Mouse (Mus musculus) ES-Bruce4 (cell line): ENCODE results near the gene Crct1. TPM values are rescaled to one million over a fixed set of nuclear protein-coding genes. Genes with fewer than 3 reads are reported as not detected.

Source experiments
- H3K27ac ChIP-seq: 2 replicates; pipeline ENCODE4 v1.5.1; 2012; ENCODE audit warnings: low read length, inconsistent platforms; ENCODE audit not compliant: insufficient read depth
- H3K27me3 ChIP-seq: 2 replicates; pipeline ENCODE4 v1.6.1; 2012; ENCODE audit warnings: mild to moderate bottlenecking, low read length, inconsistent platforms; ENCODE audit not compliant: control insufficient read depth, poor library complexity, insufficient read depth, severe bottlenecking
- H3K36me3 ChIP-seq: 2 replicates; pipeline ENCODE4 v1.6.1; 2012; ENCODE audit warnings: inconsistent platforms, mild to moderate bottlenecking, low read length, moderate library complexity; ENCODE audit not compliant: control insufficient read depth, poor library complexity, insufficient read depth, severe bottlenecking
- H3K4me1 ChIP-seq: one replicate; pipeline ENCODE4 v1.8.1; 2011; ENCODE audit warnings: low read length; ENCODE audit not compliant: control insufficient read depth, insufficient read depth
- H3K4me3 ChIP-seq: 2 replicates; pipeline ENCODE4 v1.5.1; 2011; ENCODE audit warnings: low read depth, mild to moderate bottlenecking, low read length
- H3K9ac ChIP-seq: 2 replicates; pipeline ENCODE4 v1.6.1; 2012; ENCODE audit warnings: low read depth, mild to moderate bottlenecking, inconsistent platforms; ENCODE audit not compliant: poor library complexity, severe bottlenecking
- H3K9me3 ChIP-seq: replicated peaks from 2 replicates; pipeline ENCODE4 v1.6.1; 2012; ENCODE audit warnings: mild to moderate bottlenecking, low read length, inconsistent platforms; ENCODE audit not compliant: control insufficient read depth, poor library complexity, insufficient read depth, severe bottlenecking
- CTCF ChIP-seq: IDR thresholded peaks from one replicate; pipeline ENCODE4 v1.8.1; 2011; ENCODE audit warnings: low read depth, low read length
- EP300 ChIP-seq: IDR thresholded peaks from 2 replicates; pipeline ENCODE4 v1.6.1; 2011; ENCODE audit warnings: low read depth, low read length; ENCODE audit not compliant: insufficient read depth
- POLR2A ChIP-seq: IDR thresholded peaks from one replicate; pipeline ENCODE4 v1.8.1; 2011; ENCODE audit warnings: low read length; ENCODE audit not compliant: insufficient read depth
- polyA plus RNA-seq: library from polyadenylated mRNA; stranded (reverse); fragments of >200 nt; gene quantifications from 2 replicates; pipeline ENCODE4 v1.2.4, GENCODE M21; 2011; ENCODE audit warnings: low read depth; ENCODE audit not compliant: missing spikeins, insufficient read depth, insufficient read length

Crct1 gene
- polyA plus RNA-seq, 1 experiment: not detected

DNA sequence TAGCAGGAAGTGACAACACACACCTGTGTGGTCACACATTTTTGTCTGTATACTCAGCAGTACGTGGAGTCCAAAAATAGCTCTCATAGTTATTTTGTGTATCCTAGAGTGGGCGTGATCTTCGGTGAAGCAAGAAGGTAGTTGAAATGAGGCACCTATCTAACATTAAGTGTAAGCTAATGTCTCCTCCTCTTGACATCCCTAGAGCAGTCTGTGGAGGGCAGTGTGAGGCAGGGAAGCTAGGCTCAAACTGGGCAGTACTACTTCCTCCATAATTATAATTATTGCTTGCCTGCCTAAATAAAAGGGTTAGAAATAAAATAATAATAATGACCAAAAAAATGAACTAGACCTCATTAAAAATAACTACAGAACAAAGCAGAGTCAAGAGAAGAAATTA, 14.9 kb downstream of the Crct1 start:
- no peak for TF ChIP-seq EP300
- TF ChIP-seq CTCF: no peak
- no peak for TF ChIP-seq POLR2A
- no peaks in the 10 kb centered on the region for H3K9me3 ChIP-seq
- no peak overlapping the region for H3K27ac ChIP-seq
- no peaks in the 10 kb centered on the region for H3K36me3 ChIP-seq
- H3K4me3 ChIP-seq: no peak overlapping the region
- H3K27me3 ChIP-seq: no peaks in the 10 kb centered on the region
- H3K4me1 ChIP-seq: no peaks in the 10 kb centered on the region
- no peak overlapping the region for H3K9ac ChIP-seq

DNA sequence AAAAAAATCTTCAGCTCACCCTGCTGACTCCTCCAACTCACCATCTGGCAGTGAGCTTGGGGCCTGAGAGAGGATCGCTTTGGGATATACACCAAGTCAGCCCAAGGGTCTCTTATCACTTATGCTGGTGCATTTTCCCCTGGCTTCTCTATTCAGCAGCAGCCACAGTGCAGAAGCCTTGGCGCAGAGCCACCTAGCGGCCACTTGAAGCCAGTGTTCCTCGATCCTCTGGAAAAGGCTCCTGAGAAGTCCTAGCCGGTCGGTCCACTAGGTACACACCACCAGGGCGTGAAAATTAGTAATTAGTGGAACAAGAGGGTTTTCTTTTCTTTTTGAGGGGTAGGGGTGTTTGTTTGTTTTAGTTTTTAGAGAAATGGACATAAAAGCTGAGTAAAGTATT, 16.8 kb downstream of the Crct1 start:
- H3K36me3 ChIP-seq: no peaks in the 10 kb centered on the region

DNA sequence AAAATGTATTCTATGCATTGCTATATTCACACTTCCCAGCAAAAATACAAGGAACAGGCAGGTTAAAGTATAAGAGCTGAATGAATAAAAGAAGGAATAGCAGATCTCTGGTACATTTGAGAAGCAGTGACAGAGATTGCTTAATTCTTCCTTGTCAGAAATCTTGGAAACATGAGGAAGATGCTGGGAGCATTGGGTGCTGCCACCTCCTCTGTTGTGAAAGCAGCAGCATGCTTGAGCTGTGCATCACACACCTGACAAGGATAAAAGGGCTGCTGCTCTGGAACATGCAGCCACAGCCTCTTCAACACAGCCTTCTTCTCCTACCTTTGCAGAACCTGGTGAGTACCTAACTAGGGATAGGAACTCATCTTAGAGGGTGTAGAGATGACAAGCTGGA, 23.6 kb downstream of the Crct1 start, which contains the start of gene Lce3f:
Gene Lce3f, plus strand, starts transcription at position 301 of the 400 bp plus-strand sequence.
- Histone ChIP-seq H3K27ac (no peak within 1 kb of the TSS), H3K27me3 (no peaks in the 10 kb centered on the region; the same call in 1 of the 2 replicates), H3K36me3 (no peaks in the 10 kb centered on the region), H3K4me1 (no peaks in the 10 kb centered on the region), H3K4me3 (no peak within 1 kb of the TSS), H3K9ac (no peak within 1 kb of the TSS), H3K9me3 (no peaks in the 10 kb centered on the region)
- TF ChIP-seq POLR2A (no peak), CTCF (no peak), EP300 (no peak)

More for the DNA sequence above, 16.8 kb downstream of the Crct1 start:
- H3K9me3 ChIP-seq: no peaks in the 10 kb centered on the region
- no peak overlapping the region for H3K4me3 ChIP-seq
- no peak overlapping the region for H3K9ac ChIP-seq
- TF ChIP-seq POLR2A: no peak
- TF ChIP-seq CTCF: peak; percentile 85
- H3K27me3 ChIP-seq: no peaks in the 10 kb centered on the region
- no peak overlapping the region for H3K27ac ChIP-seq
- H3K4me1 ChIP-seq: no peaks in the 10 kb centered on the region

DNA sequence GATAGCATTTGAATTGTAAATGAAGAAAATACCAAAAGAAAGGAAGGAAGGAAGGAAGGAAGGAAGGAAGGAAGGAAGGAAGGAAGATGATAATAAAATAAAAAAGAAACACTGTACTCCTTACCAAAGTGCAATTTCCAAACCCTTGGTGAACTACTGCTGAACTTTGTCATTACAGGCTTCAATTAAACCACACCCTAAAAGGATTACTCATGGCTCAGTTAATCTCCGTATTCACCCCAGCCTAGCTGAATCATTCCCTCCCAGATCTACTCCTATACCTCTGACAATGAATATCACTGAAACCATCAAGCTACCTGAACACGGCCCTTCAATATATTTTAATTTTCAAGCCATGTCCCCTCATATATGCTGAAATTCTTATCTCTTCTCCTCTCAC, 37.0 kb downstream of the Crct1 start:
- Histone ChIP-seq H3K9me3 (no peaks in the 10 kb centered on the region), H3K4me3 (no peak overlapping the region), H3K4me1 (no peaks in the 10 kb centered on the region), H3K9ac (no peak overlapping the region), H3K27me3 (no peaks in the 10 kb centered on the region), H3K27ac (no peak overlapping the region), H3K36me3 (no peaks in the 10 kb centered on the region)
- TF ChIP-seq CTCF (no peak), EP300 (no peak), POLR2A (no peak)

DNA sequence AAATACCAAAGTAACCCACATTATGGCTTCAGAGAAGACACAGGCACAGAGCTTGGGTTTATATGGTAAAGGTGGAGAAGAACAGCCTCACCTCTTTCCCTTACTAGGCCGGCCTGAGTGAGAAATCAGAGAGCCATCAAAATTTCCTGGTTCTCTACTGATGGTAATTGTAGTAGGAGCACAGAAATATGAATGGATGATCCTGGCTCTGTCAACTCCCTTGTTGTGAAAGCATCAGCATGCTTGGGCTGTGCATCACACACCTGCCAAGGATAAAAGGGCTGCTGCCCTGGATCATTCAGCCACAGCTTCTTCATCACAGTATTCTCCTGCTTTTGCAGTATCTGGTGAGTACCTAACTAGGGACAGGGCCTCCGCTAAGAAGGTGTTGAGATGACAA, 48.7 kb downstream of the Crct1 start, which contains the start of gene Lce3e:
Gene Lce3e, plus strand, starts transcription at position 301 of the 400 bp plus-strand sequence.
- no peaks in the 10 kb centered on the region for H3K4me1 ChIP-seq
- peaks cover 5% of the 10 kb centered on the region; the same call in 1 of the 2 replicates for H3K9me3 ChIP-seq
- no peak within 1 kb of the TSS for H3K27ac ChIP-seq
- no peak within 1 kb of the TSS for H3K4me3 ChIP-seq
- H3K9ac ChIP-seq: no peak within 1 kb of the TSS
- TF ChIP-seq EP300 (no peak), POLR2A (no peak), CTCF (no peak)
- no peaks in the 10 kb centered on the region for H3K36me3 ChIP-seq
- H3K27me3 ChIP-seq: no peaks in the 10 kb centered on the region

Other genes with a start within 250 kb of the Crct1 start
- gene Lce1i, start 236.8 kb downstream of the Crct1 start, polyA plus RNA-seq: not detected in 2 replicates
- not detected in 2 replicates for gene Lce1j, start 225.2 kb downstream of the Crct1 start, polyA plus RNA-seq
- not detected in 2 replicates for gene Lce1k, start 207.8 kb downstream of the Crct1 start, polyA plus RNA-seq
- gene Kprp, start 188.4 kb downstream of the Crct1 start, polyA plus RNA-seq: not detected in 2 replicates
- not detected in 2 replicates for gene Lce1l, start 164.4 kb downstream of the Crct1 start, polyA plus RNA-seq
- not detected in 2 replicates for gene 2310050C09Rik, start 145.5 kb downstream of the Crct1 start, polyA plus RNA-seq
- not detected in 2 replicates for gene Lce3a, start 89.5 kb downstream of the Crct1 start, polyA plus RNA-seq
- not detected in 2 replicates for gene Lce3b, start 82.7 kb downstream of the Crct1 start, polyA plus RNA-seq
- gene Lce3c, start 71.2 kb downstream of the Crct1 start, polyA plus RNA-seq: not detected in 2 replicates
- not detected in 2 replicates for gene Lce3d, start 58.3 kb downstream of the Crct1 start, polyA plus RNA-seq
- gene Lce3e, start 48.6 kb downstream of the Crct1 start, polyA plus RNA-seq: not detected in 2 replicates
- not detected in 2 replicates for gene Lce3f, start 23.5 kb downstream of the Crct1 start, polyA plus RNA-seq
- not detected in 2 replicates for gene Lce1m, start 3.4 kb upstream of the Crct1 start, polyA plus RNA-seq
- gene Gm4858, start 53.1 kb upstream of the Crct1 start, polyA plus RNA-seq: not detected in 2 replicates
- gene Crnn, start 129.1 kb upstream of the Crct1 start, polyA plus RNA-seq: not detected in 2 replicates
- not detected in 2 replicates for gene Flg2, start 181.6 kb upstream of the Crct1 start, polyA plus RNA-seq